Mouse (Mus musculus) left cerebral cortex, adult 2 months (tissue): ENCODE results near the gene Zbtb32. TPM values are rescaled to one million over a fixed set of nuclear protein-coding genes. Genes with fewer than 3 reads are reported as not detected.

ENCODE experiments used
- DNase-seq, 2 experiments: peaks; one replicate each; pipeline ENCODE4 v3.0.0; 2021 to 2022; ENCODE audit warnings: low spot score in 2 of 2, mixed read lengths in 1 of 2; ENCODE audit errors: extremely low spot score in 1 of 2
- H3K27ac ChIP-seq: fragments of 200-600 bp; 2 replicates; pipeline ENCODE4 v1.8.1; 2022
- H3K4me3 ChIP-seq: fragments of 200-600 bp; 2 replicates; pipeline ENCODE4 v1.8.1; 2022
- CTCF ChIP-seq: fragments of 200-600 bp; IDR thresholded peaks from 2 replicates; pipeline ENCODE4 v1.8.1; 2022; ENCODE audit warnings: antibody characterized with exemption, mild to moderate bottlenecking, moderate library complexity
- intact Hi-C: fragments of 180-260 bp; cut with DNase I; formaldehyde crosslinking; loops from one replicate; pipeline ENCODE4 v1.15.1; 2025
- microRNA-seq, 2 experiments: library from miRNA; unstranded; fragments of <30 nt; microRNA quantifications; one replicate each; pipeline ENCODE4 v1.2.0; 2021
- total RNA-seq, 2 experiments: library from RNA; stranded (reverse); gene quantifications; 2 replicates each; pipeline ENCODE4 v1.2.3; 2021

The Zbtb32 gene
- total RNA-seq, 2 experiments from 2014 or later: not detected

DNA sequence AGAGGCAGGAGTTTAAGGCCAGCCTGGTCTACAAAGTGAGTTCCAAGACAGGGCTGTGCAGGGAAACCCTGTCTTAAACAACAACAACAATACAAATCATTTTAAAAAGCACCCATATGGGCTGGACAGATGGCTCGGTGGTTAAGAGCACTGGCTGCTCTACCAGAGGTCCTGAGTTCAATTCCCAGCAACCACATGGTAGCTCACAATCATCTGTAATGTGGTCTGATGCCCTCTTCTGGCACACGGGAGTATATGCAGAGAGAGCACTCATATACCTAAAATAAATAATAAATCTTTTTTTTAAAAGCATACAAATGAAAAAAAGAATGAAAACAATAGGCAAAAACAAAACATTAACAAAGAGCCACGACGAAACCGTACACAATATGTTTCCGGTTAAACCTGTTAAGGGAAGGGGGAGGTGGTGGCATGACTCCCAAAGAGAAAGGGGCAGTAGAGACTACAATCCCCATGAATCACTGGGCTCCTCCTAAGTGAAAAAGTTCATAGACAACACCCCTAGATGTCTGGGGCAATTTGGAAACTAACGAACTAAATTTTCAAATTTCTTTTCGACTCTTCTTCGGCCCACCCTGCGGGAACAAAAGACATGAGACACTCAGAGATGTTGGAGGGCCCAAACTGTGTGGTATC, 47.1 kb downstream of the Zbtb32 start:
- intact Hi-C loops: loop anchor here (2.0 kb wide), 1 partner anchor 61 kb away; no protein-coding TSS in a partner anchor
- peak; percentile 70 for TF ChIP-seq CTCF
- peak overlapping the region; percentile 61 for H3K4me3 ChIP-seq
- H3K27ac ChIP-seq: peak overlapping the region; percentile 96
- DNase-seq: peak in 1 of 2 experiments; percentile 23

DNA sequence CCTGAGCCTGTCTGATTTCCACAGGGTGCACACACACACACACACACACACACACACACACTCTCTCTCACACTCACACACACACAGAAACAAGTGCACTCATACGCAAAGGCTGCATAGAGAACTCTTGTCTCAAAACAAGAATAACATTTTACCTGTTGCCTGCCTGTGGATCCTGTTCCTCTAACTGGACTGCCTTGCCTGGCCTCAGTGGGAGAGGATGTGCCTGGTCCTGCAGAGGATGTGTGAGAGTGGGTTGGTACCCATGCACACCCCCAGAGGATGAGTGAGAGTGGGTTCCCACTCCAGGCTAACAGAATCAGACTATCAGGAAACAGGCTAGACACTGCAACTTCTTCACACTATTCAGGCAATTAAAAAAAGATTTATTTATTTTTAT, 48.1 kb downstream of the Zbtb32 start:
- Histone ChIP-seq H3K4me3 (no peak overlapping the region), H3K27ac (no peak overlapping the region)
- no peak for DNase-seq
- TF ChIP-seq CTCF: no peak
- intact Hi-C loops: no loop called here

DNA sequence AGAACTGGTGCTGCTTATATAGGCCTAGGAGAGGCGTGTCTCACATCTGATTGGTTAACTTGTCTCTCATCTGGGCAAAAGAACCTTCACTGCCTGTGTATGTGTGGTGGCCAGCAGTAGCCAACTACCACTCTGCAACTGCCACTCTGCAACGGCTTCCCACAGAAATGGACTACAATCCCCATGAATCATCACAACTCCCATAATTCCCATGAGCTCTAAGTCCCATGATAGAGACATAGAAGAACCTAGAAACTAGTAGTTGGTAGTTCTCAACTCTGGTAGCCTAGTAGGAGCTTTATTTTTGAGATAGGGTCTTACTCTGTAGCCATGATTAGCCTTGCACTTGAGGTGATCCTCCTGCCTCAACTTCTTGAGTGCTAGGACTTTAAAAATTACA, 48.8 kb downstream of the Zbtb32 start:
- intact Hi-C loops: loop anchor here (5.0 kb wide), 1 partner anchor 108 kb away; no protein-coding TSS in a partner anchor

DNA sequence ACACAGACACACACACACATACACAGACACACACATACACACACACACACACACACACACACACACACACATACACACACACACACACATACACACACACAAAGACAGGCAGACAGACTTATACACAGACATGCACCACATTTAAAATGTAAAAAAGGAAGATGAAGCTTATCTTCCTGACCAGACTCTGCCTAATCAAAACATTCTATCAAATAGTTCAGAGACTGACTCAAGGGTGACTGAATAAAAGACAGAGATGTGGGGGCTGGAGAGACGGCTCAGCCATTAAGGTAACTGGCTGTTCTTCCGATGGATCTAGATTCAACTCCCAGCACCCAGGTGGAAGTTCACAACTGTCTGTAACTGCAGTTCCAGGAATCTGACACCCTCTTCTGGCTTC, 54.4 kb downstream of the Zbtb32 start:
- H3K27ac ChIP-seq: no peak overlapping the region
- H3K4me3 ChIP-seq: no peak overlapping the region
- DNase-seq: no peak
- no peak for TF ChIP-seq CTCF
- intact Hi-C loops: no loop called here

More for the DNA sequence above, 48.8 kb downstream of the Zbtb32 start:
- Histone ChIP-seq H3K4me3 (no peak overlapping the region), H3K27ac (no peak overlapping the region)
- no peak for TF ChIP-seq CTCF
- no peak for DNase-seq

DNA sequence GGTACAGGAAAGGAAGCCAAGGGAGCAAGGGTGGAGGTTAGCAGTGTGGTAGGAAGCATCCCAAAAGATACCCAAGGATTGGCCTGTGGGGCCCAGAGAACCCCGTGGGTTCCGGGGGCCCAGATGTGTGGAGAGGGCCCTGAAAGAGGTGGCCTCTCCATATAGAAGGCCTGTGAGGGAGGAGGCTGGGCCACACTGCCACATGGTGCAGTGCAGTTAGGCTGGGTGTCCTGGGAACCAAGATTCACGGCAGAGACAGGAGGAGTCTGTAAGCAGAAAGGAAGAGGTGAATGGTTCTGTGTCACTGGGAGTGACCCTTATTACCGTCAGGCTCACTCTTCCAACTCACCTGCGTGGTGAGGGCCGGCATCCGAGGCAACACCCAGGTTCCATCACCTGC, 58.1 kb downstream of the Zbtb32 start:
- intact Hi-C loops: no loop called here
- no peak for TF ChIP-seq CTCF
- DNase-seq: no peak
- Histone ChIP-seq H3K4me3 (no peak overlapping the region), H3K27ac (no peak overlapping the region)

Small RNA genes lying within 50 kb of the gene (microRNA-seq; reads per million reads assigned to microRNA genes)
- 0.49 to 1.2 reads per million in 2 experiments for gene Gm38670
- gene Mir3569: 0.48 to 1.2 reads per million in 2 experiments

Other genes with a start within 250 kb of the Zbtb32 start
- gene Lrfn3, start 236.1 kb downstream of the Zbtb32 start, total RNA-seq: 10 to 100 TPM; 33.0 to 36.4 TPM
- 10 to 100 TPM; 25.9 to 26.6 TPM for gene Tyrobp, start 185.1 kb downstream of the Zbtb32 start, total RNA-seq
- 1 to 10 TPM in 1 of 2 experiments, not detected in 1; 3.1 TPM for gene Hcst, start 179.1 kb downstream of the Zbtb32 start, total RNA-seq
- gene Nfkbid, start 177.2 kb downstream of the Zbtb32 start, total RNA-seq: 1 to 10 TPM; 3.9 to 5.1 TPM
- gene Aplp1, start 153.4 kb downstream of the Zbtb32 start, total RNA-seq: 1,000 to 10,000 TPM; 1,205 to 1,260 TPM
- gene Kirrel2, start 141.2 kb downstream of the Zbtb32 start, total RNA-seq: 10 to 100 TPM; 11.0 to 11.9 TPM
- gene Nphs1, start 140.6 kb downstream of the Zbtb32 start, total RNA-seq: 1 to 10 TPM in 1 of 2 experiments, under 1 TPM in 1; 0.79 to 1.1 TPM
- gene Prodh2, start 105.3 kb downstream of the Zbtb32 start, total RNA-seq: not detected
- 100 to 1,000 TPM; 182 to 220 TPM for gene Arhgap33, start 63.8 kb downstream of the Zbtb32 start, total RNA-seq
- 1 to 10 TPM; 4.4 to 5.0 TPM for gene Hspb6, start 46.7 kb downstream of the Zbtb32 start, total RNA-seq
- 1 to 10 TPM; 4.9 to 5.2 TPM for gene Proser3, start 46.6 kb downstream of the Zbtb32 start, total RNA-seq
- 10 to 100 TPM; 42.9 to 43.2 TPM for gene Lin37, start 39.1 kb downstream of the Zbtb32 start, total RNA-seq
- 10 to 100 TPM; 67.4 to 74.4 TPM for gene U2af1l4, start 35.6 kb downstream of the Zbtb32 start, total RNA-seq
- 1 to 10 TPM; 6.4 to 8.8 TPM for gene Gm49396, start 35.6 kb downstream of the Zbtb32 start, total RNA-seq
- 10 to 100 TPM; 84.9 to 93.8 TPM for gene Psenen, start 35.3 kb downstream of the Zbtb32 start, total RNA-seq
- 1 to 10 TPM; 3.8 to 6.6 TPM for gene Igflr1, start 33.5 kb downstream of the Zbtb32 start, total RNA-seq
- 10 to 100 TPM; 53.4 to 57.4 TPM for gene Kmt2b, start 10.2 kb downstream of the Zbtb32 start, total RNA-seq
- under 1 TPM; 0.48 to 0.96 TPM for gene Upk1a, start 13.9 kb upstream of the Zbtb32 start, total RNA-seq
- 100 to 1,000 TPM; 565 to 587 TPM for gene Cox6b1, start 27.2 kb upstream of the Zbtb32 start, total RNA-seq
- not detected for gene Etv2, start 36.9 kb upstream of the Zbtb32 start, total RNA-seq
- 10 to 100 TPM; 67.7 to 67.8 TPM for gene Rbm42, start 51.4 kb upstream of the Zbtb32 start, total RNA-seq
- gene Haus5, start 66.1 kb upstream of the Zbtb32 start, total RNA-seq: 1 to 10 TPM; 4.7 to 5.2 TPM
- gene Pmis2, start 72.7 kb upstream of the Zbtb32 start, total RNA-seq: not detected
- gene 2200002J24Rik, start 100.0 kb upstream of the Zbtb32 start, total RNA-seq: not detected
- gene Atp4a, start 113.3 kb upstream of the Zbtb32 start, total RNA-seq: under 1 TPM; 0.70 TPM
- 100 to 1,000 TPM; 119 to 127 TPM for gene Tmem147, start 130.6 kb upstream of the Zbtb32 start, total RNA-seq
- not detected for gene Gapdhs, start 144.8 kb upstream of the Zbtb32 start, total RNA-seq
- gene Sbsn, start 152.6 kb upstream of the Zbtb32 start, total RNA-seq: 1 to 10 TPM; 7.8 to 8.7 TPM
- gene Dmkn, start 164.8 kb upstream of the Zbtb32 start, total RNA-seq: 1 to 10 TPM; 1.9 to 2.1 TPM
- not detected for gene Krtdap, start 189.0 kb upstream of the Zbtb32 start, total RNA-seq
- not detected for gene Ffar2, start 224.9 kb upstream of the Zbtb32 start, total RNA-seq